Mouse (Mus musculus) kidney, embryonic 15.5 days (tissue): ENCODE data around the gene Slc38a1. TPM values are rescaled to one million over a fixed set of nuclear protein-coding genes. Genes with fewer than 3 reads are reported as not detected.

Experiments used
- ATAC-seq: fragments of 200-750 bp; cut with Nextera tagmentation; replicated peaks from 2 replicates; pipeline ENCODE4 v1.8.0; 2017; ENCODE audit warnings: moderate TSS enrichment; ENCODE audit not compliant: low FRiP score
- H3K27ac ChIP-seq: fragments of 300-500 bp; sonication (generic); 2 replicates; pipeline ENCODE4 v1.5.1; 2015; ENCODE audit warnings: mild to moderate bottlenecking, inconsistent platforms
- H3K27me3 ChIP-seq: fragments of 300-500 bp; sonication (generic); 2 replicates; pipeline ENCODE4 v1.6.1; 2015; ENCODE audit warnings: inconsistent platforms
- H3K36me3 ChIP-seq: fragments of 300-500 bp; sonication (generic); 2 replicates; pipeline ENCODE4 v1.6.1; 2015; ENCODE audit warnings: inconsistent platforms
- H3K4me1 ChIP-seq: fragments of 300-500 bp; sonication (generic); 2 replicates; pipeline ENCODE4 v1.6.1; 2015; ENCODE audit warnings: inconsistent platforms
- H3K4me2 ChIP-seq: fragments of 300-500 bp; sonication (generic); 2 replicates; pipeline ENCODE4 v1.6.1; 2015; ENCODE audit warnings: moderate library complexity, mild to moderate bottlenecking, inconsistent platforms
- H3K4me3 ChIP-seq: fragments of 300-500 bp; sonication (generic); replicated peaks from 2 replicates; pipeline ENCODE4 v1.5.1; 2015; ENCODE audit warnings: mild to moderate bottlenecking, inconsistent platforms
- H3K9ac ChIP-seq: fragments of 300-500 bp; sonication (generic); 2 replicates; pipeline ENCODE4 v1.6.1; 2015; ENCODE audit warnings: mild to moderate bottlenecking, inconsistent platforms
- H3K9me3 ChIP-seq: fragments of 300-500 bp; sonication (generic); replicated peaks from 2 replicates; pipeline ENCODE4 v1.6.1; 2016; ENCODE audit warnings: inconsistent platforms
- WGBS: fragments of 180-500 bp; shearing (Covaris S2); methylation state at CpG from one replicate; pipeline ENCODE4 v1.1.7; 2015; ENCODE audit warnings: mixed read lengths; 5-methylcytosine and 5-hydroxymethylcytosine counted together
- polyA plus RNA-seq: library from polyadenylated mRNA; unstranded; fragments of >200 nt; fragmentation: Nextera tagmentation; extraction: Ambion mirVana; gene quantifications from 2 replicates; pipeline ENCODE4 v1.2.1, GENCODE M21; 2015

The Slc38a1 gene
- polyA plus RNA-seq, 1 experiment from 2014 or later, result 69.9 TPM

GRCm38 (mm10) chr15:96678871-96679773 is 36.4 kb upstream of the Slc38a1 start:
- WGBS, result 65% methylated on average over 19 of the region's 19 CpGs
- Histone ChIP-seq H3K27me3 (0 out of 2 replicates have a peak, but pooled peaks cover 5% of the 10 kb centered on the region), H3K27ac (no peak overlapping the region), H3K4me3 (no peak overlapping the region), H3K4me1 (peaks cover 8% of the 10 kb centered on the region; the same call in 1 of the 2 replicates), H3K9ac (no peak overlapping the region), H3K4me2 (no peak overlapping the region), H3K36me3 (no peaks in the 10 kb centered on the region), H3K9me3 (no peaks in the 10 kb centered on the region)
- no peak for ATAC-seq

GRCm38 (mm10) chr15:96676518-96676917 is 33.8 kb upstream of the Slc38a1 start:
- Histone ChIP-seq H3K27ac (no peak overlapping the region), H3K27me3 (0 out of 2 replicates have a peak, but pooled peaks cover 5% of the 10 kb centered on the region), H3K4me1 (0 out of 2 replicates have a peak, but pooled peaks cover 7% of the 10 kb centered on the region), H3K4me3 (no peak overlapping the region), H3K9me3 (no peaks in the 10 kb centered on the region), H3K4me2 (no peak overlapping the region), H3K9ac (no peak overlapping the region), H3K36me3 (no peaks in the 10 kb centered on the region)
- ATAC-seq, result no peak
- WGBS, result 42% methylated on average over 10 of the region's 10 CpGs

- no peak overlapping the region for H3K27ac ChIP-seq
- H3K9ac ChIP-seq, result no peak overlapping the region
- 0 out of 2 replicates have a peak, but pooled peaks cover 7% of the 10 kb centered on the region for H3K4me1 ChIP-seq
- H3K27me3 ChIP-seq, result 0 out of 2 replicates have a peak, but pooled peaks cover 5% of the 10 kb centered on the region
- 81% methylated on average over 15 of the region's 15 CpGs for WGBS
- H3K4me3 ChIP-seq, result no peak overlapping the region
- no peaks in the 10 kb centered on the region for H3K9me3 ChIP-seq
- ATAC-seq, result no peak
- H3K4me2 ChIP-seq, result no peak overlapping the region
- H3K36me3 ChIP-seq, result no peaks in the 10 kb centered on the region
Observed at GRCm38 (mm10) chr15:96675744-96676143, 33.0 kb upstream of the Slc38a1 start.

- H3K27me3 ChIP-seq, result 0 out of 2 replicates have a peak, but pooled peaks cover 5% of the 10 kb centered on the region
- H3K9me3 ChIP-seq, result no peaks in the 10 kb centered on the region
- no peak for ATAC-seq
- no peaks in the 10 kb centered on the region for H3K36me3 ChIP-seq
- H3K27ac ChIP-seq, result no peak overlapping the region
- no peak overlapping the region for H3K4me3 ChIP-seq
- H3K4me2 ChIP-seq, result no peak overlapping the region
- H3K9ac ChIP-seq, result no peak overlapping the region
- WGBS, result 88% methylated on average over 11 of the region's 11 CpGs
- H3K4me1 ChIP-seq, result 0 out of 2 replicates have a peak, but pooled peaks cover 7% of the 10 kb centered on the region
Observed at GRCm38 (mm10) chr15:96675055-96675454, 32.3 kb upstream of the Slc38a1 start.

GRCm38 (mm10) chr15:96674089-96674488 is 31.4 kb upstream of the Slc38a1 start:
- no peak overlapping the region for H3K4me2 ChIP-seq
- no peaks in the 10 kb centered on the region for H3K27me3 ChIP-seq
- 59% methylated on average over 1 of the region's 1 CpGs for WGBS

GRCm38 (mm10) chr15:96669721-96670120 is 27.0 kb upstream of the Slc38a1 start:
- WGBS, result 76% methylated on average over 6 of the region's 6 CpGs
- Histone ChIP-seq H3K36me3 (no peaks in the 10 kb centered on the region), H3K9me3 (no peaks in the 10 kb centered on the region), H3K27ac (no peak overlapping the region), H3K27me3 (no peaks in the 10 kb centered on the region; the same call in 1 of the 2 replicates), H3K4me2 (no peak overlapping the region), H3K9ac (no peak overlapping the region), H3K4me1 (peaks cover 7% of the 10 kb centered on the region), H3K4me3 (no peak overlapping the region)
- no peak for ATAC-seq

More at GRCm38 (mm10) chr15:96674089-96674488, 31.4 kb upstream of the Slc38a1 start:
- ATAC-seq, result no peak
- no peak overlapping the region for H3K4me3 ChIP-seq
- H3K9me3 ChIP-seq, result no peaks in the 10 kb centered on the region
- H3K36me3 ChIP-seq, result no peaks in the 10 kb centered on the region
- H3K27ac ChIP-seq, result no peak overlapping the region
- H3K9ac ChIP-seq, result no peak overlapping the region
- H3K4me1 ChIP-seq, result 0 out of 2 replicates have a peak, but pooled peaks cover 7% of the 10 kb centered on the region

- no peaks in the 10 kb centered on the region for H3K36me3 ChIP-seq
- no peak overlapping the region for H3K27ac ChIP-seq
- no peaks in the 10 kb centered on the region for H3K9me3 ChIP-seq
- no peaks in the 10 kb centered on the region; the same call in 1 of the 2 replicates for H3K27me3 ChIP-seq
- H3K4me3 ChIP-seq, result peak overlapping the region; percentile 20; the same call in 1 of the 2 replicates
- peak; percentile 77 for ATAC-seq
- H3K4me2 ChIP-seq, result peak overlapping the region; percentile 55
- 5% methylated on average over 7 of the region's 7 CpGs for WGBS
- peaks cover 7% of the 10 kb centered on the region for H3K4me1 ChIP-seq
- no peak overlapping the region for H3K9ac ChIP-seq
Observed at GRCm38 (mm10) chr15:96666663-96667062, 23.9 kb upstream of the Slc38a1 start.

- WGBS, result 7% methylated on average over 3 of the region's 3 CpGs
- H3K4me2 ChIP-seq, result peak overlapping the region; percentile 55
- no peak overlapping the region for H3K4me3 ChIP-seq
- H3K36me3 ChIP-seq, result no peaks in the 10 kb centered on the region
- no peaks in the 10 kb centered on the region for H3K9me3 ChIP-seq
- no peak overlapping the region for H3K27ac ChIP-seq
- H3K4me1 ChIP-seq, result peaks cover 7% of the 10 kb centered on the region
- no peaks in the 10 kb centered on the region; the same call in 1 of the 2 replicates for H3K27me3 ChIP-seq
- peak; percentile 79 for ATAC-seq
- no peak overlapping the region for H3K9ac ChIP-seq
Observed at GRCm38 (mm10) chr15:96665889-96666288, 23.2 kb upstream of the Slc38a1 start.

- H3K27me3 ChIP-seq, result no peaks in the 10 kb centered on the region
- ATAC-seq, result no peak
- H3K9ac ChIP-seq, result no peak overlapping the region
- H3K9me3 ChIP-seq, result no peaks in the 10 kb centered on the region
- H3K4me3 ChIP-seq, result no peak overlapping the region
- no peak overlapping the region for H3K27ac ChIP-seq
- H3K4me1 ChIP-seq, result 0 out of 2 replicates have a peak, but pooled peaks cover 7% of the 10 kb centered on the region
- no peaks in the 10 kb centered on the region for H3K36me3 ChIP-seq
- no peak overlapping the region for H3K4me2 ChIP-seq
- WGBS, result 55% methylated on average over 13 of the region's 13 CpGs
Observed at GRCm38 (mm10) chr15:96660590-96661141, 18.0 kb upstream of the Slc38a1 start.

- no peak overlapping the region for H3K4me2 ChIP-seq
- no peak overlapping the region for H3K4me3 ChIP-seq
- 63% methylated on average over 14 of the region's 14 CpGs for WGBS
- H3K36me3 ChIP-seq, result no peaks in the 10 kb centered on the region
- H3K9me3 ChIP-seq, result no peaks in the 10 kb centered on the region
- H3K27ac ChIP-seq, result no peak overlapping the region
- H3K27me3 ChIP-seq, result no peaks in the 10 kb centered on the region
- peaks cover 16% of the 10 kb centered on the region for H3K4me1 ChIP-seq
- no peak for ATAC-seq
- H3K9ac ChIP-seq, result no peak overlapping the region
Observed at GRCm38 (mm10) chr15:96658275-96658602, 15.5 kb upstream of the Slc38a1 start.

GRCm38 (mm10) chr15:96657576-96658274 is 15.0 kb upstream of the Slc38a1 start:
- H3K9ac ChIP-seq, result no peak overlapping the region
- no peaks in the 10 kb centered on the region for H3K36me3 ChIP-seq
- no peaks in the 10 kb centered on the region for H3K9me3 ChIP-seq
- H3K4me2 ChIP-seq, result no peak overlapping the region
- peaks cover 16% of the 10 kb centered on the region for H3K4me1 ChIP-seq
- no peaks in the 10 kb centered on the region for H3K27me3 ChIP-seq
- no peak overlapping the region for H3K4me3 ChIP-seq
- WGBS, result 49% methylated on average over 17 of the region's 17 CpGs
- ATAC-seq, result no peak
- no peak overlapping the region for H3K27ac ChIP-seq
